Mouse (Mus musculus) embryonic fibroblast, embryonic 13.5 days (primary cell): ENCODE measurements around the gene Uqcrq. TPM values are rescaled to one million over a fixed set of nuclear protein-coding genes. Genes with fewer than 3 reads are reported as not detected.
A peak's percentile ranks its signal among the peaks of the same experiment; 100 is the strongest.

Experiments
- H3K27ac ChIP-seq: 2 replicates; pipeline ENCODE4 v1.5.1; 2012; ENCODE audit warnings: low read length, control low read depth, inconsistent platforms; ENCODE audit not compliant: insufficient read depth
- H3K4me1 ChIP-seq: 2 replicates; pipeline ENCODE4 v1.6.1; 2011; ENCODE audit warnings: low read length; ENCODE audit not compliant: control insufficient read depth, insufficient read depth
- H3K4me3 ChIP-seq: 2 replicates; pipeline ENCODE4 v1.5.1; 2011; ENCODE audit warnings: mild to moderate bottlenecking, control low read depth, low read length; ENCODE audit not compliant: insufficient read depth
- CTCF ChIP-seq: IDR thresholded peaks from 2 replicates; pipeline ENCODE4 v1.5.1; 2011; ENCODE audit warnings: mild to moderate bottlenecking, control low read depth, low read length, moderate library complexity, borderline replicate concordance; ENCODE audit not compliant: insufficient read depth
- POLR2A ChIP-seq: IDR thresholded peaks from 2 replicates; pipeline ENCODE4 v1.6.1; 2011; ENCODE audit warnings: low read depth, mild to moderate bottlenecking, control low read depth, low read length, moderate library complexity
- polyA plus RNA-seq: library from polyadenylated mRNA; stranded (reverse); fragments of >200 nt; gene quantifications from 2 replicates; pipeline ENCODE4 v1.2.4, GENCODE M21; 2011; ENCODE audit warnings: low read depth; ENCODE audit not compliant: missing spikeins, insufficient read length

Uqcrq gene
- polyA plus RNA-seq, 1 experiment, result 361 TPM

DNA sequence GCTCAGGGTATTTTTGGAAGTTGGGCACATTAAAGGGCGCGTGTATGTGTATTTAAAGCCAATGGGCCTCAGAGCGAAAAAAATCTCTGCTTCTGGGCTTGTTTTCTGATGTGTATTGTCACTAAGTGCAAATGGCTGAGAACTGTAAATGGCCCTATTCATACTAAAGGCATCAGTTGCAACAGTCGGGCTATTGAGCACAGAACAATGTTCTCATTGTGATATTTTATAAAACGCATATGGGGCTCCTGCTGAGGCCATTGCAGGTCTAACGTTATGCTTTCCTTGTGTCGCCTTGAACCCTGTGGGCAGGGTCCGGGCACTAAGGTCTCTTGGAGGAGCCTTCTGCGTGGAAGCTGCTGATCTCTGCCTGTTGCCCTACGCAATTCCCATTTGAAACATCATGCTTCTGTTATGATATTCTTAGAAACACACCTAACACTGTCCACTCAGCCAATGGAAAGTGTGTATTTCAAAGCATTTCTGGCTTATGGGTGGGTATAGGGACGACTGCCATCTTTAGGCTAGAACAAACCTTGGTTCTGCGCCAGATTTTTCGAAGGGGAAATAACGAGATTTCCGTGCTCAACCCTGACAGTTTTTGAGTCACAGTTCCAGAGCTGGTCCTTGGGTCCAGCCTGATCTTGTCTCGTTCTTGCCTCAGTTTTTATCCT, 38.8 kb upstream of the Uqcrq start:
- Histone ChIP-seq H3K4me3 (peak overlapping the region; percentile 12; the same call in 1 of the 2 replicates), H3K4me1 (no peaks in the 10 kb centered on the region), H3K27ac (no peak overlapping the region)
- TF ChIP-seq POLR2A (no peak), CTCF (no peak)

- Histone ChIP-seq H3K27ac (no peak overlapping the region), H3K4me1 (no peaks in the 10 kb centered on the region), H3K4me3 (no peak overlapping the region)
- TF ChIP-seq CTCF, result peak; percentile 68
- TF ChIP-seq POLR2A, result no peak
These were observed 35.8 kb upstream of the Uqcrq start for GRCm38 (mm10) chr11:53466231-53466971.

DNA sequence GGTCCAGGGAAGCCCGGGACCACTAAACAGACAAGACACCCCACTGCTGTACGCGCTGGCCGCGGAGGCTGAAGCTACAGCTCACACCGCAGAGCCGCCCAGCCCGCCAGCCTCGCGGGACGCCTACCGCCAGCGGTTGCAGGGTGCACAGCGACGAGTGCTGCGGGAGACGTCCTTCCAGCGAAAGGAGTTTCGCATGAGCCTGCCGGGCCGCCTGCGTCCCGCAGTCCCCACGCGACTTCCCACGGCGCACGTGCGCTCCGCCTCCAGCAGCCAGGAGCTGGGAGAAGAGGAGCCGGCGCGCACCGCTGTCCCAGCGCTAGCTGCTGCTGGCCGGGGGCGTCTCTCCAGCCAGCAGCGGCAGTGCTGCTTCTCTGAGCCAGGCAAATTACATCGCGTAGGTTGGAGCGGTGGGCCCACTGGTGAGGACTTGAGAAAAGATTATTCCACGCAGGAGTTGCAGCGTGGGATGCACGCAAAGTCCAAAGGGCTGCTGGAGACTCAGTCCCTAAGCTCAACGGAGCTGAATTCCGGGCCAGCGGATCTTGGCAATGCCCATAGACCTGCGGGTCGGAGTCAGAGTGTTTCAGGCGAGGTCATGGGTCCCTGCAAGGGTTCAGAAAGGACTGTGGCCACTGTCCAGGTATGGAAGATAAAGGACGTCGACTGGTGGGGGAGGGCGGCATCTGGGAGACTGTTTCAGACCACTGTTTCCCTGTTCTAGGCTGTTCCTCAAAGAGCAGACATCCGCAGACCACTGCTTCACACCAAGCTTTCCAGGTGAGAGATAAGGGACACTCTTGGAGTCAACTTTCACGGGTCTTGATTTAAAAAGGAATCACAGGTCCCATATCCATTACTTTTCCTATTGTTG, 33.2 kb upstream of the Uqcrq start:
- peaks cover 2% of the 10 kb centered on the region; the same call in 1 of the 2 replicates for H3K4me1 ChIP-seq
- H3K27ac ChIP-seq, result no peak overlapping the region
- H3K4me3 ChIP-seq, result peak overlapping the region; percentile 11; the same call in 1 of the 2 replicates
- TF ChIP-seq CTCF, result no peak
- TF ChIP-seq POLR2A, result no peak

DNA sequence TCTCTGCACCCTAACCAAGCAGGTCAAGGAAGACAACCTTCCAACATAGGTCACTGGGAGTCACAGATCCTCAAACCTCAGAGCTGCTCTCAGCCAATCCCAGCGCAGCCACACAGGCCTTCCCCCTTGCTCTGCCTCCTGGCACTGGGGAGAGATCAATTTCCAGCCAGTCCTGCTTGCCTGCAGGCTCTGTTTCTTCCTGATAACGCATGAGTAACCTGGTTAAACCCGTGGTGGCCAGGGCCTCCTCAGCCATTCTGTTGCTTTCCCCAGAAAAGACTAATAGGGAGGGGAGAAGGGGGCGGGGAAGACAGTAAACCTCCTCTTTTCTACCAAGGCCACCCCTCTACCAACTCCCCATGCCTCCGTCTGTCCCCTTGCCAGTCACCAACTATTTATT, 31.1 kb upstream of the Uqcrq start:
- Histone ChIP-seq H3K4me3 (no peak overlapping the region), H3K27ac (no peak overlapping the region), H3K4me1 (peaks cover 2% of the 10 kb centered on the region; the same call in 1 of the 2 replicates)
- TF ChIP-seq POLR2A (no peak), CTCF (no peak)

DNA sequence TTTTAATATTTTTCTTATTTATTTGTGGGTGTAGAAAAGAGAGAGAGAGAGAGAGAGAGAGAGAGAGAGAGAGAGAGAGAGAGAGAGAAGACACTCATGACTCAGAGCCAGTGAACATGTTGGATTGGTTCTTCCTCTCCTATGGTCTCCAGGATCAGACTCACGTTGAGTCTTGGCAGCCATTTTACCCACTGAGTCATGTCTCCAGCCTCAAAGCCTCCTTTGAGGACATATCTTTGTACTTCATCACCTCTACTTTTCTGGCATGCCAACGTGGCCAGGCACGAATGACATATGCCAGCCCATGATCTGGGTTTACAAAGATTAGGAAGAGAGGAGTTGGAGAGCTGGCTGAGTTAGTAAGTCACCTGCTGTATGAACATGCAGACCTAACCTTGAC, 29.6 kb upstream of the Uqcrq start:
- no peak for TF ChIP-seq CTCF
- TF ChIP-seq POLR2A, result no peak
- no peak overlapping the region for H3K27ac ChIP-seq
- peaks cover 2% of the 10 kb centered on the region; the same call in 1 of the 2 replicates for H3K4me1 ChIP-seq
- H3K4me3 ChIP-seq, result no peak overlapping the region

DNA sequence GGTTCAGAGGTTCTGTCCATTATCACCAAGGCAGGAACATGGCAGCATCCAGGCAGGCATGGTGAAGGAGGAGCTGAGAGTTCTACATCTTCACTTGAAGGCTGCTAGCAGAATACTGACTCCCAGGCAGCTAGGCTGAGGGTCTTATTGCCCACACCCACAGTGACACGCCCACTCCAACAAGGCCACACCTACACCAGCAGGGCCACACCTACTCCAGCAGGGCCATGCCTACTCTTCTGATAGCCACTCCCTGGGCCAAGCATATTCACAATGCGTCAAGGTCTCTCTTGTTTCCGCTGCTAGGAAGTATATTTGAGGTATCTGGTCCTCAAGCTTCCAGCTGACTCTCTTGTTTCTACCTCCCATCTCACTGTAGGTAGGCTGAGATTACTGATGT, 28.4 kb upstream of the Uqcrq start:
- no peak overlapping the region for H3K4me3 ChIP-seq
- H3K4me1 ChIP-seq, result peaks cover 2% of the 10 kb centered on the region; the same call in 1 of the 2 replicates
- TF ChIP-seq POLR2A (no peak), CTCF (no peak)
- no peak overlapping the region for H3K27ac ChIP-seq

DNA sequence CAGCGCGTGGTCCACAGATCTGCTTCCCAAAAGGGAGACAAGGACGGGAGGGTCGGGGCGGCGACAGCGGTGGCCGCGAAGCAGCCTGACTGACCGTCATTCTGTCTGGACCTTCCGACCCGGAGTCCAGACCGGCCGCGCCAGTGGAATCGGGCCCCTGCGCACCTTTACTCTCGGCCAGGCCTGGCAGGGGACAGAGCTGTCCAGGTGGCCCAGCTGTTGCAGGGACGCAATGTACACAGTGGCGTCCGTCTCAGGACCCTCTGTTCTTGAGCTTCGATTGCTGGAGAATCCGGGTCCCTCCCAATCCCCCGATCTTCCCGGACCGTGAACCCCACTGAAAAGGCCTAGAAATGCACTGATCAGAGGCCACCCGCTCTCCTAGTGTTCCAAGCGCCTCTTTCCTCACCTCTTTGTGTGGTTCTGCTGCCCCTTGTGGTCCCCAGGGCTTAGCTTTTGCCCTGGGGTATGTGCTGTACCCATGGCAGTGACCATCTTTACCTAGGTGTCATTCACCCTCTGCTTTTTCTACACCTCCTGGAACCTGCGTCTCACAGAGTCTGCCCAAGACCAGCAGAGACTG, 26.8 kb upstream of the Uqcrq start:
- peak overlapping the region; percentile 40 for H3K4me3 ChIP-seq
- H3K27ac ChIP-seq, result no peak overlapping the region
- TF ChIP-seq POLR2A, result no peak
- TF ChIP-seq CTCF, result peak; percentile 29; the same call in 1 of the 2 replicates
- peaks cover 2% of the 10 kb centered on the region; the same call in 1 of the 2 replicates for H3K4me1 ChIP-seq

DNA sequence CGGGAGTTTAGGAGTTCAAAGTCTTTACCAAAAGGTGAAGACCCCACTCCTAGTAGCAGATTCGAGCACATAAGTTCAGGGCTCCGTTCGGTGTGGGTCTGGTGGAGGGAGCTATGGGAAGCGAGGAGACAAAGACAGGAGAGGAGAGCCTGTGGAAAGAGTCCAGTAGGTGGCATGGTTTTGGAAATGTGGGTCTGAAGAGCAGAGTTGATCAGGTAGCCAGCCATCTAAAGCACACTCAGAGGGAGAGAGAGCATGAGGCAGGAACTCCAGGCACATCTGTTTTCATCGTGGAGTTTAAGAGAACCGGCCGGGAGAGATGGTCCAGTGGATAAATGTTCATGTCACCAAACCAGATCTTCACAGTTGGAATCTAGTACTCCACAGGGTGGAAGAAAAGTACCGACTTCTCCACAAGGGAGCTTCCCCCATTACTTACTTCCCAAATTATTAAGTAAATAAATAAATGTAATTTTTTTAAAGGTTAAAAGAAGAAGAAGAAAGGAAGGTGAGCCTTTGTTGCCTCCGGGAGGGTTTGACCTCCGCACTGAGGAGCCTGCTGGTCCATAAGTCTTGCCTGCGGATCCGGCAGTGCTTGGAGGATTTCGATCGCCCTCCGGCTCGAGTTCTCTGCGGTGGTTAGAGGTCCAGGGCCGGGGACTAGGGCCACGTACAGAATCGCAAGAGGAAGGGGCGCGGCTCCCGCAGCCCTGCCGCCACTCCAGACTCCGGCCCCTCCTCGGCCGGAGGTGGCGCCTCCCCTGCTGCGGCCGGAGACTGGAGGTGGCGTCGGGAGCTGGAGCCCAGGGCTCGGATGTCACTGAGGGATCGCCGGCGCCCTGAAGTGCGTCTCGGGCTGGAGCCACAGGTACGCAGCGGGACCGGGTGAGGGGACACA, 26.1 kb upstream of the Uqcrq start, which contains the start of the genes Gm10447 and Shroom1:
Gene Gm10447, minus strand, starts transcription at position 637 of the 898 bp plus-strand sequence.
Gene Shroom1, plus strand, starts transcription at position 732 of the 898 bp plus-strand sequence.
- no peak within 1 kb of the TSS for H3K27ac ChIP-seq
- H3K4me1 ChIP-seq, result peaks cover 2% of the 10 kb centered on the region; the same call in 1 of the 2 replicates
- no peak for TF ChIP-seq CTCF
- TF ChIP-seq POLR2A, result peak; percentile 79
- peak within 1 kb of the TSS; percentile 40 for H3K4me3 ChIP-seq

DNA sequence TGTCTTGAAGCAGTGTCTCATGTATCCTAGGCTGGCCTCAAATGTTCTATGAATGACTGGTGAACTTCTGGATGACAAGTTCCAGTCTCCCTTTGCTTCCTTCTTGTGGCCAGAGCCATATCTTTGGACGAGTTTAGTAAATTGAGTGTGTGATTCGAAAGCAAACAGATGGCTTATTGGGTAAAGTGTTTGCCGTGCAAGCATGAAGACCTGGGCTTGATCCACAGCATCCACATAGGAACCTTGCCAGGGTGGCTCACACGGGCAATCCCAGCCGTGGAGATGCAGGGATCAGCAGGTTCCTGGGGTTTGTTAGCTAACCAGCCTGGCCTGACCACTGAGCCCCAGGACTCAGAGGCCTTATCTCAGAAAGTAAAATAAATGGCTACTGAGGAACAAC, 22.4 kb upstream of the Uqcrq start:
- TF ChIP-seq CTCF (no peak), POLR2A (no peak)
- no peaks in the 10 kb centered on the region for H3K4me1 ChIP-seq
- H3K27ac ChIP-seq, result no peak overlapping the region
- no peak overlapping the region for H3K4me3 ChIP-seq
